Mouse (Mus musculus) bone marrow macrophage, adult 2 months (primary cell): ENCODE data around the gene Omg.

Experiments used
- CTCF ChIP-seq: IDR thresholded peaks from 2 replicates; pipeline ENCODE4 v1.5.1; 2012; ENCODE audit warnings: low read depth, mild to moderate bottlenecking, low read length, moderate library complexity
- POLR2A ChIP-seq: IDR thresholded peaks from 2 replicates; pipeline ENCODE4 v1.6.1; 2012; ENCODE audit warnings: mild to moderate bottlenecking, low read depth, low read length, borderline replicate concordance

DNA sequence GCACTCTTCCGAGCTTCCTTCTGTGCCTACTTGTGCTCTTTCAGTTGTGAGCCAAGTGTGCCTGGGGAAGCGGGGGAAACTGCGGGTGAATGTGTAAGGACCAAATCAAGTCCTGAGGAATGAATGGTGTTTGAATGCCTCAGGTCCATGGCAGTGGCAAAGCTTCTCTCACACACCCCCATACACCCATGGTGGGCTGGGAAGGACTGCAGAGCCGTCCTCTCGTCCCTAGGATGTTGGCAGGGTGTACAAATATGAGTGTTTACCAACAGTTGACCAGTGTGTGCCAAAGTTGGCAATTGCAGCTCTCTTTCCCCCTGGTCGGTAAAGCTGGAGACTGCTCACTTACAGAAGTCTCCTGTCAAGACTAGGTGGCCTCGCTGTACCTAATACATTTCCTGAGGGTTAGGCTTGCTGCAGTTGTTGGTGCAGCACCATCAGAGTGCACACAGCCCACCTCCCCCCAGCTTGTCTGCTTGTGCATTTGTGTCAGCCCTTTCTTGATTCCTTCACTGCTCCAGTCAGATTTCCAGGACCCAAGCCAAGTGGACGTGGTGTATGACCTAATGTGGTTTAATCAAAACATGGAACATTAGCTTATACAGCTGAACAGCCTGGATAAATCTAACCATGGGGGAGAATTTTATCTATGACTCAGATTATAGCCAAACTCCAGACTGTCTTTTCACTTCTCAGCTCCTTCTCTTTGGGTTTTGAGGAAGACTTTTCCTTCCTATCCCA lies 30.2 kb upstream of the Omg start:
- no peak for TF ChIP-seq POLR2A
- TF ChIP-seq CTCF = no peak
